13 mouse cellular contexts compared by ENCODE assay signal in the genomic region with DNA sequence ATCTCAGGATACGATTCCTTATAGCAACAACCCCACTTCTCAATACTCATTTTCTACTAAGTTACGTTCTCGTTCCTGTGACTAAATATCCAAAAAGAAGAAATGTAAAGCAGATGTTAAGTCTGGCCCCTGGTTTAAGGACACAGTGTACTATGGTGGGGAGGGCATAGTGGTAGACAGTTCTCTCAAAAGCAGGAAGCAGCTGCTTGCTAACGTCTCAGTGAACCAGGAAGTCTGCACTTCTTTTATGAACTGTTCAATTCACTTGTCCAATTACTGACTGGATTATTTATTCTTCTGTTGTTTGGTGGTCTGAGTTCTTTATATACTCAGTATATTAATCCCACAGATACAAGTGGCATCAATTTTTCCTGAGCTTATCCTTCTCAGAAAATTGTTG. TPM values are rescaled to one million over a fixed set of nuclear protein-coding genes. Genes with fewer than 3 reads are reported as not detected.
DNase-seq lines count a peak whose midpoint lies in the region; ATAC-seq and TF ChIP-seq lines count a peak whose summit lies in the region.
"Had no signal": no experiment of that assay in that cellular context is flagged by ENCODE, and none has a peak within 500 bp of the region (broad histone marks: within the 10 kb centered on the region; RNA-seq: fewer than 3 reads in every experiment).

No protein-coding gene starts in this region.

- WGBS in lung, postnatal 0 days, result 53% methylated on average over 4 of the region's 4 CpGs
- WGBS in heart, embryonic 12.5 days, result 75% methylated on average over 4 of the region's 4 CpGs

- TF ChIP-seq EP300 in lung, postnatal 0 days (IDR thresholded peaks at IDR 0.05), result no peak

- no peak overlapping the region for H3K4me3 ChIP-seq in lung, postnatal 0 days (ENCODE audit: low read depth, low read length)
- H3K4me3 ChIP-seq in heart, embryonic 12.5 days, result no peak overlapping the region
- H3K4me3 ChIP-seq: hindbrain, embryonic 10.5 days; limb, embryonic 10.5 days had no signal

- no peaks in the 10 kb centered on the region for H3K36me3 ChIP-seq in lung, postnatal 0 days (ENCODE audit: insufficient read depth, low read length)
- no peaks in the 10 kb centered on the region for H3K36me3 ChIP-seq in heart, embryonic 12.5 days

- no peaks in the 10 kb centered on the region for H3K27me3 ChIP-seq in lung, postnatal 0 days (replicated peaks; ENCODE audit: insufficient read depth, low read length)
- no peaks in the 10 kb centered on the region for H3K27me3 ChIP-seq in heart, embryonic 12.5 days (replicated peaks)

- H3K27ac ChIP-seq in lung, postnatal 0 days (ENCODE audit: low read length), result no peak overlapping the region
- no peak overlapping the region for H3K27ac ChIP-seq in heart, embryonic 12.5 days (ENCODE audit: poor library complexity, severe bottlenecking)
- H3K27ac ChIP-seq: hindbrain, embryonic 10.5 days; limb, embryonic 10.5 days had no signal

- no peak overlapping the region for H3K9ac ChIP-seq in lung, postnatal 0 days (replicated peaks; ENCODE audit: low read depth)
- no peak overlapping the region for H3K9ac ChIP-seq in heart, embryonic 12.5 days
- H3K9ac ChIP-seq: lung, embryonic 14.5 days had no signal

- H3K9me3 ChIP-seq in lung, postnatal 0 days (ENCODE audit: low read length), result no peaks in the 10 kb centered on the region
- no peaks in the 10 kb centered on the region for H3K9me3 ChIP-seq in heart, embryonic 12.5 days (replicated peaks)
- H3K9me3 ChIP-seq: hindbrain, embryonic 10.5 days; limb, embryonic 10.5 days had no signal

- ATAC-seq in lung, postnatal 0 days, result no peak
- ATAC-seq in megakaryocyte progenitor cell, adult 5-6 weeks (replicated peaks; ENCODE audit: poor library complexity), result peak; percentile 95
- no peak for ATAC-seq in heart, embryonic 12.5 days (ENCODE audit: insufficient number of reproducible peaks, low FRiP score)

- peak; percentile 25 for DNase-seq in lung, postnatal 0 days (ENCODE audit: low spot score)
- no peak for DNase-seq in lung, postnatal 4 days
- peak; percentile 31 to 33 for DNase-seq in B cell, adult 2 months
- peak; percentile 11 for DNase-seq in brain, adult 2 months (ENCODE audit: low read depth, low spot score)
- no peak for DNase-seq in adrenal gland, adult 2 months
- DNase-seq in layer of hippocampus, postnatal 14 days (ENCODE audit: low spot score in 2 of 2), result no peak
- DNase-seq: cerebellum, postnatal 10 days; kidney, adult 9 months; lung, embryonic 14.5 days had no signal

- no peak for TF ChIP-seq CTCF in lung, postnatal 0 days (IDR thresholded peaks at IDR 0.05)

- H3K4me1 ChIP-seq in lung, postnatal 0 days (ENCODE audit: insufficient read depth, low read depth, low read length), result no peaks in the 10 kb centered on the region
- H3K4me1 ChIP-seq in heart, embryonic 12.5 days (replicated peaks), result peaks cover 3% of the 10 kb centered on the region; the same call in 1 of the 2 replicates
- H3K4me1 ChIP-seq: limb, embryonic 10.5 days had no signal

- no peak overlapping the region for H3K4me2 ChIP-seq in lung, postnatal 0 days (replicated peaks; ENCODE audit: low read depth, low read length)
- no peak overlapping the region for H3K4me2 ChIP-seq in heart, embryonic 12.5 days
- H3K4me2 ChIP-seq: lung, embryonic 14.5 days had no signal

RNA-seq across cellular contexts. Expression of gene Rbm26, which starts 12.3 kb away (rescaled TPM):
- polyA plus RNA-seq in lung, postnatal 0 days (2015; fragmentation: Nextera tagmentation; extraction: Ambion mirVana), result 22.8 and 24.1 TPM in 2 replicates
- 69.1 and 80.4 TPM in 2 replicates for total RNA-seq in megakaryocyte progenitor cell, adult 5-6 weeks (2015)
- total RNA-seq in megakaryocyte progenitor cell, adult 5-6 weeks (2017), result 52.9 and 70.6 TPM in 2 replicates
- total RNA-seq in adrenal gland, adult 2 months (2021), result 10 to 100 TPM; 35.0 to 48.0 TPM
- polyA plus RNA-seq in adrenal gland, adult 2 months (2012; rRNA removed), result 9.3 and 12.2 TPM in 2 replicates
- 10 to 100 TPM; 58.1 to 60.8 TPM for total RNA-seq in layer of hippocampus, postnatal 14 days (2021)
- polyA plus RNA-seq in heart, embryonic 12.5 days (2016; fragmentation: Nextera tagmentation; extraction: Ambion mirVana), result 25.6 and 26.6 TPM in 2 replicates

Comparison
In these comparisons a context has a peak if more than half of its experiments do, and no peak if none do; other contexts are left out.
1. DNase-seq: peak in lung, postnatal 0 days (single experiment), B cell, adult 2 months (2 of 2) and brain, adult 2 months (single experiment); none in lung, postnatal 4 days (0 of 2), adrenal gland, adult 2 months (single experiment) and layer of hippocampus, postnatal 14 days (0 of 2).